Comparison of ENCODE assay signal across 8 mouse cellular contexts in genomic region chr4:33734923-33735322, GRCm38 (mm10).
DNase-seq lines count a peak whose midpoint lies in the region; ATAC-seq lines count a peak whose summit lies in the region.

No protein-coding gene starts in this region.

- no peak overlapping the region for H3K4me3 ChIP-seq in hindbrain, embryonic 15.5 days
- H3K4me3 ChIP-seq in hindbrain, embryonic 13.5 days, result no peak overlapping the region
- H3K4me3 ChIP-seq in heart, embryonic 13.5 days, result no peak overlapping the region
- H3K4me3 ChIP-seq in lung, embryonic 16.5 days (ENCODE audit: low read length), result no peak overlapping the region

- WGBS in hindbrain, embryonic 15.5 days, result 25% methylated on average over 8 of the region's 8 CpGs
- 37% methylated on average over 8 of the region's 8 CpGs for WGBS in hindbrain, embryonic 13.5 days
- 21% methylated on average over 8 of the region's 8 CpGs for WGBS in heart, embryonic 13.5 days
- WGBS in lung, embryonic 16.5 days, result 36% methylated on average over 8 of the region's 8 CpGs

- peaks cover 19% of the 10 kb centered on the region for H3K4me1 ChIP-seq in hindbrain, embryonic 15.5 days (replicated peaks)
- H3K4me1 ChIP-seq in hindbrain, embryonic 13.5 days (replicated peaks), result peaks cover 22% of the 10 kb centered on the region; the same call in 1 of the 2 replicates
- peaks cover 49% of the 10 kb centered on the region for H3K4me1 ChIP-seq in heart, embryonic 13.5 days
- H3K4me1 ChIP-seq in lung, embryonic 16.5 days (replicated peaks; ENCODE audit: control insufficient read depth, insufficient read depth, low read length), result peaks cover 8% of the 10 kb centered on the region; the same call in 1 of the 2 replicates

- 0 out of 2 replicates have a peak overlapping the region, but pooled peaks have one; percentile 13 for H3K4me2 ChIP-seq in hindbrain, embryonic 15.5 days
- H3K4me2 ChIP-seq in hindbrain, embryonic 13.5 days, result no peak overlapping the region
- H3K4me2 ChIP-seq in heart, embryonic 13.5 days, result peak overlapping the region; percentile 47
- H3K4me2 ChIP-seq in lung, embryonic 16.5 days (ENCODE audit: low read depth, low read length), result no peak overlapping the region

- H3K27ac ChIP-seq in hindbrain, embryonic 15.5 days (replicated peaks), result no peak overlapping the region
- no peak overlapping the region for H3K27ac ChIP-seq in hindbrain, embryonic 13.5 days
- peak overlapping the region; percentile 40; the same call in 1 of the 2 replicates for H3K27ac ChIP-seq in heart, embryonic 13.5 days (replicated peaks)
- H3K27ac ChIP-seq in lung, embryonic 16.5 days (ENCODE audit: low read length), result no peak overlapping the region

- H3K27me3 ChIP-seq in hindbrain, embryonic 15.5 days, result no peaks in the 10 kb centered on the region
- H3K27me3 ChIP-seq in hindbrain, embryonic 13.5 days, result no peaks in the 10 kb centered on the region
- no peaks in the 10 kb centered on the region for H3K27me3 ChIP-seq in heart, embryonic 13.5 days (replicated peaks)
- H3K27me3 ChIP-seq in lung, embryonic 16.5 days (ENCODE audit: control insufficient read depth, insufficient read depth, low read depth, low read length), result no peaks in the 10 kb centered on the region

- peak; percentile 57 for DNase-seq in adrenal gland, postnatal 25 days
- DNase-seq in urinary bladder, postnatal 25 days (ENCODE audit: low spot score), result no peak
- no peak for DNase-seq in MN1 (ENCODE audit: low spot score)
- DNase-seq in layer of hippocampus, postnatal 25 days (ENCODE audit: extremely low spot score in 1 of 2, low spot score in 1 of 2), result no peak

- no peak overlapping the region for H3K9ac ChIP-seq in hindbrain, embryonic 15.5 days
- H3K9ac ChIP-seq in hindbrain, embryonic 13.5 days, result no peak overlapping the region
- H3K9ac ChIP-seq in heart, embryonic 13.5 days, result peak overlapping the region; percentile 25; the same call in 1 of the 2 replicates
- no peak overlapping the region for H3K9ac ChIP-seq in lung, embryonic 16.5 days (ENCODE audit: low read length)

- peak; percentile 63 for ATAC-seq in hindbrain, embryonic 15.5 days (ENCODE audit: low FRiP score, low read depth)
- ATAC-seq in hindbrain, embryonic 13.5 days (ENCODE audit: low FRiP score), result no peak
- peak; percentile 25; the same call in 1 of the 2 replicates for ATAC-seq in heart, embryonic 13.5 days (ENCODE audit: extremely low read depth, insufficient number of reproducible peaks, low FRiP score, low TSS enrichment)
- peak; percentile 47 for ATAC-seq in lung, embryonic 16.5 days (ENCODE audit: low read depth)

- no peaks in the 10 kb centered on the region for H3K9me3 ChIP-seq in hindbrain, embryonic 15.5 days
- no peaks in the 10 kb centered on the region for H3K9me3 ChIP-seq in hindbrain, embryonic 13.5 days
- H3K9me3 ChIP-seq in heart, embryonic 13.5 days, result no peaks in the 10 kb centered on the region
- H3K9me3 ChIP-seq in lung, embryonic 16.5 days (ENCODE audit: control insufficient read depth, low read length), result no peaks in the 10 kb centered on the region

- H3K36me3 ChIP-seq in hindbrain, embryonic 15.5 days, result no peaks in the 10 kb centered on the region
- H3K36me3 ChIP-seq in hindbrain, embryonic 13.5 days, result no peaks in the 10 kb centered on the region
- H3K36me3 ChIP-seq in heart, embryonic 13.5 days, result no peaks in the 10 kb centered on the region
- no peaks in the 10 kb centered on the region for H3K36me3 ChIP-seq in lung, embryonic 16.5 days (ENCODE audit: control insufficient read depth, insufficient read depth, low read length)

Comparison
In these comparisons a context has a peak if more than half of its experiments do, and no peak if none do; other contexts are left out.
1. H3K4me2 ChIP-seq: peak in hindbrain, embryonic 15.5 days (single experiment) and heart, embryonic 13.5 days (single experiment); none in hindbrain, embryonic 13.5 days (single experiment) and lung, embryonic 16.5 days (single experiment).